Mouse (Mus musculus): ENCODE measurements around the gene Poc1b. TPM values are rescaled to one million over a fixed set of nuclear protein-coding genes. Genes with fewer than 3 reads are reported as not detected.
"Not testable (repeated sequence)": the region's sequence is repeated elsewhere in the genome, so short reads cannot be mapped to it uniquely, and the experiment has no call there.

Gene Poc1b
- polyA plus RNA-seq, 1 experiment = 26.7 TPM

DNA sequence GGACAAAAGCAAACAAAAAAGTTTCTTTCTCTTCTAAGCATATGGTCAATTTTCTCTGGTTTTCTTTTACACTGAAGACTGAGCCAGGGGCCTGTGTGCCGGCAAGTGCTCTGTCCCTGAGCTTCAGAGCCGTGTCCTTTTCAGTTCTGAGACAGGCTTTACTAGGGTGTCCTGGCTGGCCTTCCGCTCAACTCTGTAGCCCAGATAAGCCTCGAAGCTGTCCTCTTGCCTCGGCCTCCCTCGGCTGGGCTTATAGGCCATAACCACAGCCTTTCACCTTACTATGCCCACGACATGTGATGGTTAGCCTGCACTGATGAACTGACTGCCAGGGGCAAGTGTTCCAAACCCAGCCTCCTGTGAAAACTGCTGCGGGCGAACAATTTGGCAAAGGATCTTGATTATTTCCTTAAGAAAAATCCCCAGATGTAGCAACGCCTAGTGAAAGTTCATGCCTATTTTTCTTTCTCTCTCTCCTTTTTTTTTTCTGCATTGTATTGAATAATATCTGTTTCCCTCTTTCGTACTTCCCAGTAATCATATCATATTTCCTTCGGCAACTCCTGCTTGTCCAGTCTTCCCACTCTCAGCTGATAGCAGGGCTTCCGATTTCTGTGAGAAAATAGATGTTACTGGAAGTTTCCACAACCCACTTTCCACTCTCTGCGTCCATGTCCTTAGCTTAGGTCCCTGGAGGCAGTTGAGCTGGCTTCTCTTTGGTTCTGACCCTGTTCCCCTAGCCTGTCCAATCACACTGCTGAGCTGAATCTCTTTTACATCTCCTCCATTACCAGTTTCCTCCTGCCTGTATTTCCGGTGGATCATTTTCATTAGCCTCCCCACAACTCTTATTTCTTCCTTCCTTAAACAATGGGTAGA, 107.8 kb downstream of the Poc1b start:
- TF ChIP-seq POLR2A (IDR thresholded peaks at IDR 0.05; ENCODE audit: borderline replicate concordance, extremely low read depth, insufficient read depth, insufficient read length, poor library complexity, severe bottlenecking) (no peak), CTCF (IDR thresholded peaks at IDR 0.05; ENCODE audit: borderline replicate concordance, extremely low read depth, insufficient read depth, insufficient read length) (no peak)
- DNase-seq (ENCODE audit: low read depth) = no peak

DNA sequence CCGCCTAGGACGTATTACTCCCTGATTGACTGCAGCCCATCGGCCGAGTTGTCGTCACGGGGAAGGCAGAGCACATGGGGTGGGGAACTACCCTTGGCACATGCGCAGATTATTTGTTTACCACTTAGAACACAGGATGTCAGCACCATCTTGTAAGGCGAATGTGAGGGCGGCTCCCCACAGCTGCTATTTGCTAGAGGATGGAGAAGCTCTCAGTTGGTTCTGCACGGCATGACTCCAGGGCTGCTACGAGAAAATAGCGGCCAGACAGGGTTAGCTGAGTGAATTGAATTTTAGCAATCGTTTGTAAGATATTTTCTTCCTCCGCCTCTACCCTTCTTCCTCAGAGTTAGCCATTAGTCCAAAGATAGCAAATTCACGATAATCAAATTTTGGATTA, 109.7 kb downstream of the Poc1b start:
- DNase-seq (ENCODE audit: low read depth) = not testable (repeated sequence)

DNA sequence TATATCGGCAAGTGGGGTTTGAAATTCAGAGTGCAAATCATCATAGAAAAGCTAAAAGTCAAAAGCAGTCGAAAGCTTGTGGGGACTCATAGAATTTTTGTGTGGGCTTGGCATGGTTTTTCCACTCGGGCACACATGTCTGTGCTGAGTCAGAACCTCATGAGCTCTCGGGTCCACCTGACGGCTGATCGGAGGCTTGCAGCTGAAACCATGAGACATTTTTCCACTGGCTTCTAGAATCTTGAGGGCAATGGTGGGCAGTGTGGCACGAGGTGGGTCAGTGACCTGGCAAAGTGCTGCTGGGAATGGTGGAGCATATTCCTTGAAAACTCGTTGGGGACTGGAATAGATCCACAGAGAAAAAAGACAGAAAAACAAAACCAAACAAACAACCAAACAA, 114.7 kb downstream of the Poc1b start:
- no peak for DNase-seq (ENCODE audit: low read depth)
- TF ChIP-seq CTCF (IDR thresholded peaks at IDR 0.05; ENCODE audit: borderline replicate concordance, extremely low read depth, insufficient read depth, insufficient read length) (no peak), POLR2A (IDR thresholded peaks at IDR 0.05; ENCODE audit: borderline replicate concordance, extremely low read depth, insufficient read depth, insufficient read length, poor library complexity, severe bottlenecking) (no peak)

DNA sequence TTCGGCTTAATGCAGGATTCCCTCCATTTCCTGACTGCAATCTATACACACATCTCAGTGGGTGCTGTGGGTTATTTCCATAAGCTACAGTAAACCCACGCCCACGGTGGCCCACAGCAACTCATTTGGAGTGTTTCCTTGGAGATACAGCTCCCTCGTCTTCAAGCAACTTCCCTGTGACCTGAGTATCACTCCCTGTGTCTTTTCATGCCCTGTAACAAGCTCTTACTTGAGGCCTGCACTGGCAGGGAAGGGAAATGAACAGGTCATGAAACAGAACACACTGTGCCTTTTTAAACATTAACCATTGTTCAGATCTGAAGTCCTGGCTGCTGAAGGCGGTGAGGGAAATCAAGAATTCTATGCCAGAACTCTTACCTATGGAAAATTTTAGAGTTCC, 115.9 kb downstream of the Poc1b start:
- TF ChIP-seq CTCF (IDR thresholded peaks at IDR 0.05; ENCODE audit: borderline replicate concordance, extremely low read depth, insufficient read depth, insufficient read length) (no peak), POLR2A (IDR thresholded peaks at IDR 0.05; ENCODE audit: borderline replicate concordance, extremely low read depth, insufficient read depth, insufficient read length, poor library complexity, severe bottlenecking) (no peak)
- no peak for DNase-seq (ENCODE audit: low read depth)

DNA sequence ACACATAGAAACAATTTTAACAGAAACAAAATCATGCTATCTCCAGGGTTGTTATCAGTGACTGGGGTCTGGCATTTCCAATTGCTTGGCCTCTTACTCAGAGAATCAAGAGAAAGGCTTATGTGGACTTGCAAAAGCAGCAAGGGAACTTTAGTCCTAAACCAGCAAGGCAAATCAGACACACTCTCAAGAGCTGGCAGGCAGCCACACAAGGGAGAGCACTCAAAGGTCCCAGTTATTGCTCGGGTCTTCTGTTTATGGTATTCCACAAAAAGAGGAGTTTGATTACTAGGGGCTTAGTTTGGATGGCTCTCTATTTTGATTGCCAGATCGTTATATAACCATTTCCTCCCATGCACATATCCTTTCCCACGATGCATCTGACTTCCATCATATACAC, 117.4 kb downstream of the Poc1b start:
- DNase-seq (ENCODE audit: low read depth) = no peak
- TF ChIP-seq CTCF (IDR thresholded peaks at IDR 0.05; ENCODE audit: borderline replicate concordance, extremely low read depth, insufficient read depth, insufficient read length) (no peak), POLR2A (IDR thresholded peaks at IDR 0.05; ENCODE audit: borderline replicate concordance, extremely low read depth, insufficient read depth, insufficient read length, poor library complexity, severe bottlenecking) (no peak)

DNA sequence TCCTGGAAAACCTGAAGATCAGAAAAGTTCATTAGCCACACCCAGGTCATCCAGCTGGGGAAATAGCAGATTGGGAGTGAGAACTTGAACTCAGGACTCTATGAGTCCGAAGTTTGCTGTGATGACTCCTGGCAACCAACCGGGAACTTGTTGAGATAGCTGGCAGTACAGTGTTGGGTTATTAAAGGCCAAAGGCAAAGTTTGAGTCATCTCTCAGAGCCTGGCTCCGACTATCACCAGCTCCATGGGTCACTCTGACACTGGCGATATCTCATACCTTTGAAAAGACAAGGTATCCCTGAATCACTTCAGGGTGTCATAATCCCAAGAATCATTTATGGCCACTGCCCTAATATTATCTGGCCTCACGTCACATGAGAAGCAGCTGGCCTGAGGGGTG, 119.9 kb downstream of the Poc1b start:
- no peak for DNase-seq (ENCODE audit: low read depth)
- TF ChIP-seq CTCF (IDR thresholded peaks at IDR 0.05; ENCODE audit: borderline replicate concordance, extremely low read depth, insufficient read depth, insufficient read length) (no peak), POLR2A (IDR thresholded peaks at IDR 0.05; ENCODE audit: borderline replicate concordance, extremely low read depth, insufficient read depth, insufficient read length, poor library complexity, severe bottlenecking) (no peak)

DNA sequence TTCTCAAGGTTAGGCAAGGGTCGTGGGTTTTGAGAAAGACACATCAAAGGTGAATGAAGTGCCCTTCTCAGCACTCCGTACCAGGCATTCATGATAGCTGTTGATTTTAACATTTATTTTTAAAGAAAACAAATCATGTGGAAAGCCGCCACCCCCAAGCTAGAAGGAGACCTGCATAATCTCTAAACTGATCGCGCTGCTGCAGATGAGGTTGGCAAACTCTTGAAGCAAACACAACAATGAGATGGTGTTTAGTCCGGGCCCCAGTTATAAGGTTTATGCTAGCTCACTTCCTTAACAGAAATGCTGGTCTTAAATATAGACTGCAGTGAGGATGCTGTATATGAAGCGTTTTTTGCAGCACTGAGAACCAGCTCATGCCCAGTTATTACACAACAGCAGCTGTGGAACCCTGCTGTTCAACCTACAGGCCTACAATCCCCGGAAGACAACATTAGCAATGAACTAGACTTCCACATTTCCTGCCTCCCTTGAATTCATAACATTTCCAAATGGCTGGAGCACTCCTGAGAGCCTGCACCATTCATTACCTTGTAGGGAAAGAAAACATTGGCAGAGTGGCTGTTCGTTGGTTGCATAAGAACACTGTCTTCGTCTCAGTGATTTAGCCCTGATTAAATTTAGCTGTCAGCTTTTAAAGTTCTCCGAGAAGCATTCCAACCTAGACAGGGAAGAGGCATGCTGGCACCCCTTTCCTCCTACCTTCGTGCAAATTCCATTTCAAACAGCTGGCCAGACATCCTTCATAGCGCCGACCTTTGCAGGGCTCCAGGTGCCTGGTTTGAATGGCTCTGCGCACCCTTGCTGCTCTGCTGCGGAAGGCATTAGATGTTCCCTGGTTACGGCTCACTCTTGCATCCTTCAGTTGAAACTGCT, 121.4 kb downstream of the Poc1b start:
- TF ChIP-seq CTCF (IDR thresholded peaks at IDR 0.05; ENCODE audit: borderline replicate concordance, extremely low read depth, insufficient read depth, insufficient read length) (no peak), POLR2A (IDR thresholded peaks at IDR 0.05; ENCODE audit: borderline replicate concordance, extremely low read depth, insufficient read depth, insufficient read length, poor library complexity, severe bottlenecking) (no peak)
- peak; percentile 52 for DNase-seq (ENCODE audit: low read depth)

DNA sequence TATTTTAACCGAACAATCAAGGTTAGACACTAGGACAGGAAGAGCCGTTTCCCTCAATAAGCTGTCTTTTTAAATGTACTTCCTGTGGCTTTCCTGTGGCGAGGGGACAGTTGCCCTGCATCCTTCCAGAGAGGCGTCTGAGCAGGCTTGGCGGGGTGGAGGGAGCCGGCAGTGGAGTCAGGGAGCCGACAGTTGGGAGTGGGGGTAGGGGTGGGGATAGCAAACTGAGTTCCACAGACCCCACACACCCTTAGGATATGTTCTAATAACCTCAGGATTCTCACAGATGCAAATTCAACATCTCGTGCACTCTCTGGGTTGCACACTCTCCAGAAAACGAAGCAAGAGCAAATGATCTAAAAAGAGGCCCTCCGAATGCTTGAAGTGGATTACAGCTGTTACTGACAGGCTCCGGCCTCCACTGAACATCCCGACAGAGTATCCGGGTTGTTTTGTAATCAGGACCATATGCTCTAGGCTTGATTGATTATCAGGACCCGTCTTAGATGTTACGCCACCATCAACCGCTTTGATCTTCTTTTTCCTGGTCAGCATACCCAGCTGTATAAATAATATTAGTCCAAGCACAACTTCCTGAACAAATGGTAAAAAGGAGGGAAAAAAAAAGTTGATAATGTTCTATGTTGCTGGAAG, 122.3 kb downstream of the Poc1b start:
- DNase-seq (ENCODE audit: low read depth) = peak; percentile 37

DNA sequence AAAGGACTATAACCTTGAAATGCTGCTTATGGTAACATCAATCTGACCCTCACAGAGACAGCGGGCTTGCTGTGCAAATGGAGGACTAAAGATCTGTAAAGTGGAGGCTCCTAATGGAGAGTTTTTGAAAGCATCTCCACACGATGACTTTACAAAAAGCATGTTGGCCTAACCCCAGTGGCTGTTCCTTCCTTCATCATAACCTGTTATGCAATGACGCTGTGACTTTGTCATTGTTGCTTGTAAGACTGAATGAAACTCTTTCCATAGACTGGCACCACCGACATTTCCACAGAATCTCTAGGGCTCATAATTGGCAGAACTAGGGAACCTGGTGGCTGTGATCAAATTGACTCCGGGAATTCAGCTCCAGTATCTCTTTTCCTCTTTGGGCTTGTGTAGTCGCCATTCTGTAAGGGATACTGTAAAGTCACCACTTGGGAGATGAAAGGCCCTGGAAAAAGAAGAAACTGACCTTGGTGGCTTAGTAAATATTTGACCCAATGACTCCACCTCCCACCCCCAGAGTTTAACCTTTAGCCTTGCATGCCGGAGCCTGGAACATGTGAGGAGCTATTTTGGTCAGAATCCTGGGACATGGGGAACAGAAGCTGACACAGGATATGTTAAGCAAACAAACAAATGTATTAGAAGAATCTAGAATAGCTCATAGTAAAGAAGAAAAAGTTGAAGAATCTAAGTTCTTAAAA, 125.8 kb downstream of the Poc1b start:
- TF ChIP-seq CTCF (IDR thresholded peaks at IDR 0.05; ENCODE audit: borderline replicate concordance, extremely low read depth, insufficient read depth, insufficient read length) (no peak), POLR2A (IDR thresholded peaks at IDR 0.05; ENCODE audit: borderline replicate concordance, extremely low read depth, insufficient read depth, insufficient read length, poor library complexity, severe bottlenecking) (no peak)
- no peak for DNase-seq (ENCODE audit: low read depth)

More for the DNA sequence above, 122.3 kb downstream of the Poc1b start:
- TF ChIP-seq CTCF (IDR thresholded peaks at IDR 0.05; ENCODE audit: borderline replicate concordance, extremely low read depth, insufficient read depth, insufficient read length) (no peak), POLR2A (IDR thresholded peaks at IDR 0.05; ENCODE audit: borderline replicate concordance, extremely low read depth, insufficient read depth, insufficient read length, poor library complexity, severe bottlenecking) (no peak)

DNA sequence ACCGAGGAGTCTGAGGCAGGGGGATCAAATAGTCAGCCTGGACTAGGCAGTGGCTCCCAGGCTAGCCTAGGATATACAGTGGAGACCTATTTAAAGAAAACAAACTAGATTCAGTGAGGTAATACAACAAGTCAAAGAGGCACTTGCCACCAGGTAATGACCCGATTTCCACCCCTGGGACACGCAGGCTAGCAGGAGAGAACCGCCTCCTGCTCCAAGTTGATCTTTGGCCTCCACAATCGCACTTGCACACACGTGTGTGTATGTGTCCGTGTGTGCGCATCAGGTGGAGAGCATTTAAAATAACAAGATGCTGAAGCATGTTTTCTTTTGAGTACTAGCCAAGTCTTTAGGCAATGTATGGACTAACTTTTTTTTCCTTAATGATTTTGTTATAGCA, 127.5 kb downstream of the Poc1b start:
- TF ChIP-seq CTCF (IDR thresholded peaks at IDR 0.05; ENCODE audit: borderline replicate concordance, extremely low read depth, insufficient read depth, insufficient read length) (no peak), POLR2A (IDR thresholded peaks at IDR 0.05; ENCODE audit: borderline replicate concordance, extremely low read depth, insufficient read depth, insufficient read length, poor library complexity, severe bottlenecking) (no peak)
- DNase-seq (ENCODE audit: low read depth) = no peak

DNA sequence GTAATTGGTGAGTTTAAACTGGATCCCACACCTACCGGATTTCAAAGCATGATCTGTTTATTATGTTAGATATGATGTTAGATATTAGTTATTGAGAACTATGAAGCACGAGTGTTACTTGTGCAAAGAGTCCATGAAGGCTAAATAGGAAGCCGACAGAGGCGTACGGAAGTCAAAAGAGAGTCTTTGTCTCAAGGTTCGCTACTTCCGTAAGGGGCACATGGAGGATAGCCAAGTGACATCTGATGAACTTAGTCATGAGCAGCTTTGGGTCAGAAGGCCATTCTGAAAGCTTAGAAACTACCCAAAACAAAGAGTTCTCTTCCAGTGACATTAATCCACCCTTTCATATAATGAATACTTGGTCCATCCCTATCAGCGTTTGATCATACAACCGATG, 128.2 kb downstream of the Poc1b start:
- no peak for TF ChIP-seq CTCF (IDR thresholded peaks at IDR 0.05; ENCODE audit: borderline replicate concordance, extremely low read depth, insufficient read depth, insufficient read length)
- TF ChIP-seq POLR2A (IDR thresholded peaks at IDR 0.05; ENCODE audit: borderline replicate concordance, extremely low read depth, insufficient read depth, insufficient read length, poor library complexity, severe bottlenecking) = no peak
- DNase-seq (ENCODE audit: low read depth) = no peak

Measured in brain, embryonic 14.5 days (tissue).